In the genomic region with DNA sequence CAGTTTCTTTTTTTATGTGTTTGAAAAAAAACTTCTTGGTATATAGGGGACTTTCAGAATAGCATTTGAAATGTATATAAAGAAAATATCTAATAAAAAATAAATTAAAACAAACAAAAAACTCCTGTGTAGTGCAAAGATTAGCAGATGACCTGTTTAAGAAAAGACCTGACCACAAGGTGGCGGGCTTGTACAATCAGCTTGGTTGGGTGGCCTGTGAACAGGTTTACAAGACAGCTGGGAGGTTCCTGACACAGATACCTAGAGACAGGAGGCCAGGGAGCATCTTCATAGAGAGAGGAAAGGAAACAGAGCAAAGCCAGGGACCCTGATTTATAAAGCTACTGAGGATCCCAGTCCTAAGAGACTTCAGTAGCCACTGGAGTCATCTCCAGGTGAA, we compare ENCODE assay signal across 7 mouse cellular contexts.
DNase-seq lines count a peak whose midpoint lies in the region; ATAC-seq and TF ChIP-seq lines count a peak whose summit lies in the region.

No protein-coding gene starts in this region.

- no peak for TF ChIP-seq POLR2A in liver, adult 2 months (IDR thresholded peaks at IDR 0.05; ENCODE audit: extremely low read depth, insufficient read depth, low read length)

- no peak for TF ChIP-seq CTCF in liver, adult 2 months (IDR thresholded peaks at IDR 0.05; ENCODE audit: low read depth, low read length)

- H3K36me3 ChIP-seq in liver, adult 2 months (ENCODE audit: control insufficient read depth, insufficient read depth, low read length) = no peaks in the 10 kb centered on the region
- no peaks in the 10 kb centered on the region for H3K36me3 ChIP-seq in liver, embryonic 11.5 days (ENCODE audit: control insufficient read depth, insufficient read depth, low read length)

- 0% methylated on average over 1 of the region's 1 CpGs for WGBS in liver, adult 2 months
- 2% methylated on average over 1 of the region's 1 CpGs for WGBS in liver, embryonic 11.5 days

- DNase-seq in liver, adult 2 months (ENCODE audit: extremely low read depth, low read depth, low spot score) = peak; percentile 9
- DNase-seq in liver, embryonic 11.5 days (ENCODE audit: low spot score) = no peak
- DNase-seq in NIH3T3 (ENCODE audit: low read depth) = peak; percentile 44
- DNase-seq in c-Kit-positive CD71-negative TER-119-negative erythroid progenitor cells, embryonic 14.5 days (ENCODE audit: low read depth) = peak; percentile 8
- DNase-seq in induced T-regulatory cell, adult 2 months (ENCODE audit: low read depth) = peak; percentile 3
- DNase-seq in urinary bladder, postnatal 10 days (ENCODE audit: low spot score) = no peak
- no peak for DNase-seq in frontal cortex, postnatal 14 days (ENCODE audit: low spot score in 2 of 2)

- no peak overlapping the region for H3K27ac ChIP-seq in liver, adult 2 months (replicated peaks; ENCODE audit: insufficient read depth, low read depth, low read length)
- no peak overlapping the region for H3K27ac ChIP-seq in liver, embryonic 11.5 days (ENCODE audit: low read depth, low read length)

- H3K4me3 ChIP-seq in liver, adult 2 months (ENCODE audit: insufficient read depth, low read depth, low read length) = no peak overlapping the region
- H3K4me3 ChIP-seq in liver, embryonic 11.5 days (ENCODE audit: low read depth, low read length) = no peak overlapping the region

- H3K27me3 ChIP-seq in liver, adult 2 months (ENCODE audit: control insufficient read depth, insufficient read depth, low read length) = no peaks in the 10 kb centered on the region
- no peaks in the 10 kb centered on the region for H3K27me3 ChIP-seq in liver, embryonic 11.5 days (replicated peaks; ENCODE audit: control insufficient read depth, insufficient read depth, low read length)

- no peak overlapping the region for H3K4me2 ChIP-seq in liver, embryonic 11.5 days

- H3K9ac ChIP-seq in liver, adult 2 months (ENCODE audit: low read depth, low read length) = no peak overlapping the region
- H3K9ac ChIP-seq in liver, embryonic 11.5 days (ENCODE audit: low read depth, low read length) = no peak overlapping the region

- no peaks in the 10 kb centered on the region for H3K79me2 ChIP-seq in liver, adult 2 months (ENCODE audit: control insufficient read depth, insufficient read depth, low read length)

- H3K9me3 ChIP-seq in liver, embryonic 11.5 days (ENCODE audit: control insufficient read depth, low read length) = no peaks in the 10 kb centered on the region

- H3K4me1 ChIP-seq in liver, adult 2 months (ENCODE audit: control insufficient read depth, insufficient read depth, low read length) = no peaks in the 10 kb centered on the region
- H3K4me1 ChIP-seq in liver, embryonic 11.5 days (replicated peaks; ENCODE audit: control insufficient read depth, insufficient read depth, low read length) = no peaks in the 10 kb centered on the region

- ATAC-seq in liver, embryonic 11.5 days (replicated peaks; ENCODE audit: low FRiP score) = no peak

Comparison
In these comparisons a context has a peak if more than half of its experiments do, and no peak if none do; other contexts are left out.
1. DNase-seq: peak in liver, adult 2 months (single experiment), NIH3T3 (single experiment), c-Kit-positive CD71-negative TER-119-negative erythroid progenitor cells, embryonic 14.5 days (single experiment) and induced T-regulatory cell, adult 2 months (single experiment); none in liver, embryonic 11.5 days (single experiment), urinary bladder, postnatal 10 days (single experiment) and frontal cortex, postnatal 14 days (0 of 2).